Comparison of ENCODE assay signal across 8 mouse cellular contexts in genomic region chr11:101468731-101469130, GRCm38 (mm10). TPM values are rescaled to one million over a fixed set of nuclear protein-coding genes. Genes with fewer than 3 reads are reported as not detected.
DNase-seq lines count a peak whose midpoint lies in the region; ATAC-seq and TF ChIP-seq lines count a peak whose summit lies in the region.

No protein-coding gene starts in this region.

- WGBS in lung, embryonic 14.5 days = 4% methylated on average over 13 of the region's 13 CpGs
- 5% methylated on average over 13 of the region's 13 CpGs for WGBS in forebrain, embryonic 11.5 days
- WGBS in limb, embryonic 11.5 days = 3% methylated on average over 13 of the region's 13 CpGs
- 6% methylated on average over 13 of the region's 13 CpGs for WGBS in olfactory bulb, adult 2 months

- H3K9ac ChIP-seq in lung, embryonic 14.5 days = peak overlapping the region; percentile 60
- H3K9ac ChIP-seq in forebrain, embryonic 11.5 days (ENCODE audit: low read length) = peak overlapping the region; percentile 89
- H3K9ac ChIP-seq in limb, embryonic 11.5 days (ENCODE audit: low read length) = peak overlapping the region; percentile 66

- TF ChIP-seq POLR2A in olfactory bulb, adult 2 months (IDR thresholded peaks at IDR 0.05; ENCODE audit: insufficient read depth, low read depth, low read length) = no peak

- H3K27ac ChIP-seq in lung, embryonic 14.5 days (ENCODE audit: low read depth) = no peak overlapping the region
- H3K27ac ChIP-seq in forebrain, embryonic 11.5 days (ENCODE audit: low read depth, low read length) = peak overlapping the region; percentile 71; the same call in 1 of the 2 replicates
- no peak overlapping the region for H3K27ac ChIP-seq in limb, embryonic 11.5 days (replicated peaks; ENCODE audit: low read depth, low read length)
- H3K27ac ChIP-seq in olfactory bulb, adult 2 months (ENCODE audit: insufficient read depth, low read depth, low read length) = 0 out of 2 replicates have a peak overlapping the region, but pooled peaks have one; percentile 16

- H3K4me1 ChIP-seq in lung, embryonic 14.5 days (ENCODE audit: insufficient read depth) = no peaks in the 10 kb centered on the region
- peaks cover 12% of the 10 kb centered on the region for H3K4me1 ChIP-seq in forebrain, embryonic 11.5 days (replicated peaks; ENCODE audit: control insufficient read depth, insufficient read depth, low read length)
- H3K4me1 ChIP-seq in limb, embryonic 11.5 days (ENCODE audit: control insufficient read depth, insufficient read depth, low read length) = peaks cover 26% of the 10 kb centered on the region
- peaks cover 19% of the 10 kb centered on the region for H3K4me1 ChIP-seq in olfactory bulb, adult 2 months (ENCODE audit: control insufficient read depth, insufficient read depth, low read length)

- DNase-seq in lung, embryonic 14.5 days = no peak
- no peak for DNase-seq in lung, postnatal 10 days
- no peak for DNase-seq in forebrain, embryonic 11.5 days (ENCODE audit: low spot score)
- DNase-seq in limb, embryonic 11.5 days (ENCODE audit: low spot score) = no peak
- no peak for DNase-seq in frontal cortex, postnatal 10 days (ENCODE audit: low spot score in 2 of 2)
- no peak for DNase-seq in spleen, postnatal 36 days (ENCODE audit: low spot score in 2 of 2)
- no peak for DNase-seq in adrenal gland, postnatal 36 days

- no peaks in the 10 kb centered on the region for H3K9me3 ChIP-seq in lung, embryonic 14.5 days (ENCODE audit: low read depth, low read length)
- no peaks in the 10 kb centered on the region for H3K9me3 ChIP-seq in forebrain, embryonic 11.5 days (ENCODE audit: control insufficient read depth, low read length)
- no peaks in the 10 kb centered on the region for H3K9me3 ChIP-seq in limb, embryonic 11.5 days (ENCODE audit: control insufficient read depth, low read length)

- no peaks in the 10 kb centered on the region for H3K36me3 ChIP-seq in lung, embryonic 14.5 days (ENCODE audit: insufficient read depth)
- no peaks in the 10 kb centered on the region for H3K36me3 ChIP-seq in forebrain, embryonic 11.5 days (ENCODE audit: control insufficient read depth, insufficient read depth, low read length)
- H3K36me3 ChIP-seq in limb, embryonic 11.5 days (ENCODE audit: control insufficient read depth, insufficient read depth, low read length) = no peaks in the 10 kb centered on the region

- no peak for TF ChIP-seq CTCF in lung, embryonic 14.5 days (IDR thresholded peaks at IDR 0.05; ENCODE audit: low read depth)
- TF ChIP-seq CTCF in olfactory bulb, adult 2 months (IDR thresholded peaks at IDR 0.05; ENCODE audit: insufficient read depth, low read depth, low read length) = no peak

- ATAC-seq in lung, embryonic 14.5 days (ENCODE audit: insufficient read depth) = no peak
- no peak for ATAC-seq in forebrain, embryonic 11.5 days (replicated peaks; ENCODE audit: low FRiP score)
- ATAC-seq in limb, embryonic 11.5 days (ENCODE audit: insufficient number of reproducible peaks, low FRiP score, low TSS enrichment, low read depth) = no peak

- no peaks in the 10 kb centered on the region for H3K27me3 ChIP-seq in lung, embryonic 14.5 days (ENCODE audit: insufficient read depth, low read length)
- no peaks in the 10 kb centered on the region for H3K27me3 ChIP-seq in forebrain, embryonic 11.5 days (ENCODE audit: control insufficient read depth, insufficient read depth, low read length)
- no peaks in the 10 kb centered on the region for H3K27me3 ChIP-seq in limb, embryonic 11.5 days (ENCODE audit: control insufficient read depth, insufficient read depth, low read length)

- peak overlapping the region; percentile 77 for H3K4me3 ChIP-seq in lung, embryonic 14.5 days (ENCODE audit: low read depth, low read length)
- H3K4me3 ChIP-seq in forebrain, embryonic 11.5 days (ENCODE audit: low read depth, low read length) = peak overlapping the region; percentile 78
- peak overlapping the region; percentile 71 for H3K4me3 ChIP-seq in limb, embryonic 11.5 days (ENCODE audit: low read depth, low read length)
- peak overlapping the region; percentile 58 for H3K4me3 ChIP-seq in olfactory bulb, adult 2 months (ENCODE audit: insufficient read depth, low read depth, low read length)

- H3K4me2 ChIP-seq in lung, embryonic 14.5 days = peak overlapping the region; percentile 98
- H3K4me2 ChIP-seq in forebrain, embryonic 11.5 days (ENCODE audit: low read depth, low read length, severe bottlenecking) = peak overlapping the region; percentile 63
- peak overlapping the region; percentile 94 for H3K4me2 ChIP-seq in limb, embryonic 11.5 days (ENCODE audit: low read depth, severe bottlenecking)

RNA-seq across cellular contexts. Expression of gene Vat1, which starts 2.7 kb away (rescaled TPM):
- 36.3 and 38.2 TPM in 2 replicates for polyA plus RNA-seq in lung, embryonic 14.5 days (2014; fragmentation: Nextera tagmentation; extraction: Ambion mirVana)
- 47.0 and 51.4 TPM in 2 replicates for polyA plus RNA-seq in forebrain, embryonic 11.5 days (2014; fragmentation: Nextera tagmentation; extraction: Ambion mirVana)
- 17.7 and 19.3 TPM in 2 replicates for polyA plus RNA-seq in limb, embryonic 11.5 days (2014; fragmentation: Nextera tagmentation; extraction: Ambion mirVana)
- not detected in 2 replicates for polyA plus RNA-seq in olfactory bulb, adult 2 months (2012; ENCODE audit: insufficient read depth, insufficient read length, low replicate concordance, missing spikeins)
- 100 to 1,000 TPM; 123 to 141 TPM for total RNA-seq in adrenal gland, postnatal 36 days (2021)

RNA-seq across cellular contexts. Expression of gene Rnd2, which starts 3.9 kb away (rescaled TPM):
- 4.7 and 5.6 TPM in 2 replicates for polyA plus RNA-seq in lung, embryonic 14.5 days (2014; fragmentation: Nextera tagmentation; extraction: Ambion mirVana)
- 43.5 and 49.0 TPM in 2 replicates for polyA plus RNA-seq in forebrain, embryonic 11.5 days (2014; fragmentation: Nextera tagmentation; extraction: Ambion mirVana)
- polyA plus RNA-seq in limb, embryonic 11.5 days (2014; fragmentation: Nextera tagmentation; extraction: Ambion mirVana) = 4.7 and 4.8 TPM in 2 replicates
- 335 TPM in 1 of 2 replicates, not detected in the other for polyA plus RNA-seq in olfactory bulb, adult 2 months (2012; ENCODE audit: insufficient read depth, insufficient read length, low replicate concordance, missing spikeins)
- total RNA-seq in adrenal gland, postnatal 36 days (2021) = 10 to 100 TPM; 10.2 to 11.6 TPM

RNA-seq across cellular contexts. Expression of gene Ifi35, which starts 20.5 kb away (rescaled TPM):
- polyA plus RNA-seq in lung, embryonic 14.5 days (2014; fragmentation: Nextera tagmentation; extraction: Ambion mirVana) = 11.4 and 12.1 TPM in 2 replicates
- polyA plus RNA-seq in forebrain, embryonic 11.5 days (2014; fragmentation: Nextera tagmentation; extraction: Ambion mirVana) = 3.8 and 3.9 TPM in 2 replicates
- 3.3 and 3.4 TPM in 2 replicates for polyA plus RNA-seq in limb, embryonic 11.5 days (2014; fragmentation: Nextera tagmentation; extraction: Ambion mirVana)
- polyA plus RNA-seq in olfactory bulb, adult 2 months (2012; ENCODE audit: insufficient read depth, insufficient read length, low replicate concordance, missing spikeins) = not detected in 2 replicates
- total RNA-seq in adrenal gland, postnatal 36 days (2021) = 10 to 100 TPM; 39.1 to 41.8 TPM

RNA-seq across cellular contexts. Expression of gene Rpl27, which starts 26.6 kb away (rescaled TPM):
- 421 and 428 TPM in 2 replicates for polyA plus RNA-seq in lung, embryonic 14.5 days (2014; fragmentation: Nextera tagmentation; extraction: Ambion mirVana)
- polyA plus RNA-seq in forebrain, embryonic 11.5 days (2014; fragmentation: Nextera tagmentation; extraction: Ambion mirVana) = 370 and 424 TPM in 2 replicates
- 459 and 489 TPM in 2 replicates for polyA plus RNA-seq in limb, embryonic 11.5 days (2014; fragmentation: Nextera tagmentation; extraction: Ambion mirVana)
- polyA plus RNA-seq in olfactory bulb, adult 2 months (2012; ENCODE audit: insufficient read depth, insufficient read length, low replicate concordance, missing spikeins) = not detected in 2 replicates
- 10 to 100 TPM; 77.7 to 94.3 TPM for total RNA-seq in adrenal gland, postnatal 36 days (2021)

RNA-seq across cellular contexts. Expression of gene Ptges3l, which starts 43.6 kb away (rescaled TPM):
- 9.3 and 11.5 TPM in 2 replicates for polyA plus RNA-seq in lung, embryonic 14.5 days (2014; fragmentation: Nextera tagmentation; extraction: Ambion mirVana)
- polyA plus RNA-seq in forebrain, embryonic 11.5 days (2014; fragmentation: Nextera tagmentation; extraction: Ambion mirVana) = 1.6 and 2.7 TPM in 2 replicates
- 4.3 and 4.5 TPM in 2 replicates for polyA plus RNA-seq in limb, embryonic 11.5 days (2014; fragmentation: Nextera tagmentation; extraction: Ambion mirVana)
- polyA plus RNA-seq in olfactory bulb, adult 2 months (2012; ENCODE audit: insufficient read depth, insufficient read length, low replicate concordance, missing spikeins) = not detected in 2 replicates
- 1 to 10 TPM; 2.6 to 3.4 TPM for total RNA-seq in adrenal gland, postnatal 36 days (2021)

Comparison
In these comparisons a context has a peak if more than half of its experiments do, and no peak if none do; other contexts are left out.
1. H3K27ac ChIP-seq: peak in forebrain, embryonic 11.5 days (single experiment) and olfactory bulb, adult 2 months (single experiment); none in lung, embryonic 14.5 days (single experiment) and limb, embryonic 11.5 days (single experiment).
2. Peak in every context shown above with its lines, with median percentiles within 50 percentile points of each other: H3K4me2 ChIP-seq, H3K4me3 ChIP-seq and H3K9ac ChIP-seq.